In the genomic region with DNA sequence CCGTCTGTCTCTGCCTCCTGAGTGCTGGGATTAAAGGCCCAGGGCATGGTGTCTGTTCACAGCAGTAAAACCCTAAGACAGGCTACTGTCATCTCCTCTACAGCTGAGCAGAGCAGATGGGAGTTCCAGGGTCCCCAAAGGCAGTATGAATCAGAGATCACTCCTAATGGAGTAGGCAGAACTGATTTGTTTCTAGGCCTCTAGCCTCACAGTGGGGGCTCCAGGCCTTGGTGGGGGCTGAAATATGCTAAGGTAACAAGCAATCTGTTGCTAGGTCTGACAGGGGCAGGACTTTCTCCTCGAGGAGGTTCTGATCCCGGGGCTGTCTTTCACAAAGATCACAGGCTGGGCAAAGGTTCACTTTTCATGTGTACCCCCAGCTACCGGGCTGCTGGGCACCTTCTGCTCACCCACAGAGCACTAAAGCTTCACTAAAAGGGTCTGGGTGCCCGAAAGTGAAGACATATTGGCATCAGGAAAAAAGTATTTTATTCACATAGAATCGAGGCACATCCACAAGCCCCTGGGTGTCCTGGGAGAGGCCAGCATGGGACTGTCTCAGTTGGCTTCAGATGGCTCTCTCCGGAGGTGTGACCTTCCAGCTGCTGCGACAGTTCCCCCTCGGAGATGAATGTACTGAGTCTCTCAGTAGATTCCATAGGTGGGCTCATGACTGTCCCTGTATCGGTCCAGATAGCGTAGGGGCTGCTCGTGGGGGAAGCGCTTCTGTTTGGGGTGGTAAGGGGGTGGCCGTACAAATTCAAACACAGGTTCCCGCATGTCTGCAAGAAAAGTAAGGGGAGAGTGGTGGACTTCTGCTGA, we compare ENCODE assay signal across 8 mouse cellular contexts. TPM values are rescaled to one million over a fixed set of nuclear protein-coding genes. Genes with fewer than 3 reads are reported as not detected.
DNase-seq lines count a peak whose midpoint lies in the region; ATAC-seq lines count a peak whose summit lies in the region.

No protein-coding gene starts in this region.

- 77% methylated on average over 15 of the region's 15 CpGs for WGBS in kidney, embryonic 15.5 days
- WGBS in hindbrain, embryonic 16.5 days, result 79% methylated on average over 15 of the region's 15 CpGs
- 82% methylated on average over 15 of the region's 15 CpGs for WGBS in midbrain, embryonic 16.5 days

- DNase-seq in kidney, adult 11 months, result no peak
- DNase-seq in cerebellum, adult 9-11 months, result peak; percentile 55
- DNase-seq in spleen, postnatal 36 days (ENCODE audit: low spot score in 2 of 2), result no peak
- DNase-seq in spleen, postnatal 14 days (ENCODE audit: low spot score in 2 of 2), result no peak
- DNase-seq in layer of hippocampus, postnatal 14 days (ENCODE audit: low spot score in 2 of 2), result no peak

- peak overlapping the region; percentile 96 for H3K27ac ChIP-seq in kidney, embryonic 15.5 days
- H3K27ac ChIP-seq in hindbrain, embryonic 16.5 days (ENCODE audit: low read depth, low read length), result peak overlapping the region; percentile 94
- H3K27ac ChIP-seq in midbrain, embryonic 16.5 days (ENCODE audit: low read length), result 0 out of 2 replicates have a peak overlapping the region, but pooled peaks have one; percentile 90

- peaks cover 51% of the 10 kb centered on the region for H3K36me3 ChIP-seq in kidney, embryonic 15.5 days
- 0 out of 2 replicates have a peak, but pooled peaks cover 3% of the 10 kb centered on the region for H3K36me3 ChIP-seq in hindbrain, embryonic 16.5 days (ENCODE audit: control insufficient read depth, insufficient read depth, low read length)
- H3K36me3 ChIP-seq in midbrain, embryonic 16.5 days (ENCODE audit: control insufficient read depth, insufficient read depth, low read length), result peaks cover 11% of the 10 kb centered on the region

- H3K27me3 ChIP-seq in kidney, embryonic 15.5 days, result no peaks in the 10 kb centered on the region
- no peaks in the 10 kb centered on the region for H3K27me3 ChIP-seq in hindbrain, embryonic 16.5 days (replicated peaks; ENCODE audit: control insufficient read depth, insufficient read depth, low read length)
- H3K27me3 ChIP-seq in midbrain, embryonic 16.5 days (ENCODE audit: control insufficient read depth, insufficient read depth, low read depth, low read length), result no peaks in the 10 kb centered on the region

- peak overlapping the region; percentile 64 for H3K4me3 ChIP-seq in kidney, embryonic 15.5 days (replicated peaks)
- peak overlapping the region; percentile 61 for H3K4me3 ChIP-seq in hindbrain, embryonic 16.5 days (ENCODE audit: low read length)
- peak overlapping the region; percentile 62 for H3K4me3 ChIP-seq in midbrain, embryonic 16.5 days (ENCODE audit: low read depth, low read length)

- H3K4me2 ChIP-seq in kidney, embryonic 15.5 days, result peak overlapping the region; percentile 80
- peak overlapping the region; percentile 77 for H3K4me2 ChIP-seq in hindbrain, embryonic 16.5 days (ENCODE audit: low read length)
- H3K4me2 ChIP-seq in midbrain, embryonic 16.5 days (ENCODE audit: low read length), result peak overlapping the region; percentile 76

- no peaks in the 10 kb centered on the region for H3K9me3 ChIP-seq in kidney, embryonic 15.5 days (replicated peaks)
- H3K9me3 ChIP-seq in hindbrain, embryonic 16.5 days (ENCODE audit: control insufficient read depth, low read length), result no peaks in the 10 kb centered on the region
- no peaks in the 10 kb centered on the region for H3K9me3 ChIP-seq in midbrain, embryonic 16.5 days (replicated peaks; ENCODE audit: control insufficient read depth, low read length, poor library complexity, severe bottlenecking)

- ATAC-seq in kidney, embryonic 15.5 days (replicated peaks; ENCODE audit: low FRiP score), result no peak
- ATAC-seq in hindbrain, embryonic 16.5 days, result no peak
- ATAC-seq in midbrain, embryonic 16.5 days, result no peak

- peak overlapping the region; percentile 68 for H3K9ac ChIP-seq in kidney, embryonic 15.5 days
- peak overlapping the region; percentile 84 for H3K9ac ChIP-seq in hindbrain, embryonic 16.5 days (ENCODE audit: low read depth, low read length)
- H3K9ac ChIP-seq in midbrain, embryonic 16.5 days (ENCODE audit: low read depth, low read length), result peak overlapping the region; percentile 36; the same call in 1 of the 2 replicates

- H3K4me1 ChIP-seq in kidney, embryonic 15.5 days, result peaks cover 54% of the 10 kb centered on the region
- peaks cover 25% of the 10 kb centered on the region for H3K4me1 ChIP-seq in hindbrain, embryonic 16.5 days (ENCODE audit: control insufficient read depth, insufficient read depth, low read depth, low read length)
- H3K4me1 ChIP-seq in midbrain, embryonic 16.5 days (ENCODE audit: control insufficient read depth, insufficient read depth, low read length), result peaks cover 14% of the 10 kb centered on the region

RNA-seq across cellular contexts. Expression of a gene that starts 0.6 kb away (rescaled TPM):
- 4.5 and 5.4 TPM in 2 replicates for polyA plus RNA-seq in kidney, embryonic 15.5 days (2015; fragmentation: Nextera tagmentation; extraction: Ambion mirVana)
- 3.0 and 4.2 TPM in 2 replicates for polyA plus RNA-seq in hindbrain, embryonic 16.5 days (2015; fragmentation: Nextera tagmentation; extraction: Ambion mirVana)
- 2.2 and 2.3 TPM in 2 replicates for polyA plus RNA-seq in midbrain, embryonic 16.5 days (2015; fragmentation: Nextera tagmentation; extraction: Ambion mirVana)
- total RNA-seq in layer of hippocampus, postnatal 14 days (2021), result 1 to 10 TPM; 6.0 to 6.6 TPM

RNA-seq across cellular contexts. Expression of a gene that starts 4.5 kb away (rescaled TPM):
- polyA plus RNA-seq in kidney, embryonic 15.5 days (2015; fragmentation: Nextera tagmentation; extraction: Ambion mirVana), result 21.4 and 24.6 TPM in 2 replicates
- polyA plus RNA-seq in hindbrain, embryonic 16.5 days (2015; fragmentation: Nextera tagmentation; extraction: Ambion mirVana), result 13.5 and 14.5 TPM in 2 replicates
- 9.5 and 12.7 TPM in 2 replicates for polyA plus RNA-seq in midbrain, embryonic 16.5 days (2015; fragmentation: Nextera tagmentation; extraction: Ambion mirVana)
- total RNA-seq in layer of hippocampus, postnatal 14 days (2021), result 1 to 10 TPM; 5.7 to 7.8 TPM

RNA-seq across cellular contexts. Expression of a gene that starts 7.1 kb away (rescaled TPM):
- 102 and 112 TPM in 2 replicates for polyA plus RNA-seq in kidney, embryonic 15.5 days (2015; fragmentation: Nextera tagmentation; extraction: Ambion mirVana)
- 84.0 and 86.8 TPM in 2 replicates for polyA plus RNA-seq in hindbrain, embryonic 16.5 days (2015; fragmentation: Nextera tagmentation; extraction: Ambion mirVana)
- polyA plus RNA-seq in midbrain, embryonic 16.5 days (2015; fragmentation: Nextera tagmentation; extraction: Ambion mirVana), result 80.3 and 84.6 TPM in 2 replicates
- total RNA-seq in layer of hippocampus, postnatal 14 days (2021), result 10 to 100 TPM; 55.3 to 63.7 TPM

RNA-seq across cellular contexts. Expression of a gene that starts 36.4 kb away (rescaled TPM):
- polyA plus RNA-seq in kidney, embryonic 15.5 days (2015; fragmentation: Nextera tagmentation; extraction: Ambion mirVana), result 37.4 and 41.4 TPM in 2 replicates
- polyA plus RNA-seq in hindbrain, embryonic 16.5 days (2015; fragmentation: Nextera tagmentation; extraction: Ambion mirVana), result 49.5 and 55.5 TPM in 2 replicates
- 69.4 and 77.1 TPM in 2 replicates for polyA plus RNA-seq in midbrain, embryonic 16.5 days (2015; fragmentation: Nextera tagmentation; extraction: Ambion mirVana)
- 100 to 1,000 TPM in 1 of 2 experiments, 10 to 100 TPM in 1; 87.9 to 102 TPM for total RNA-seq in layer of hippocampus, postnatal 14 days (2021)

RNA-seq across cellular contexts. Expression of a gene that starts 44.8 kb away (rescaled TPM):
- polyA plus RNA-seq in kidney, embryonic 15.5 days (2015; fragmentation: Nextera tagmentation; extraction: Ambion mirVana), result 82.1 and 101 TPM in 2 replicates
- 183 and 225 TPM in 2 replicates for polyA plus RNA-seq in hindbrain, embryonic 16.5 days (2015; fragmentation: Nextera tagmentation; extraction: Ambion mirVana)
- polyA plus RNA-seq in midbrain, embryonic 16.5 days (2015; fragmentation: Nextera tagmentation; extraction: Ambion mirVana), result 159 and 206 TPM in 2 replicates
- 100 to 1,000 TPM; 287 to 295 TPM for total RNA-seq in layer of hippocampus, postnatal 14 days (2021)
